Mouse (Mus musculus) right cerebral cortex, postnatal 4 days (tissue): ENCODE data around the gene Tbcd.
A peak's percentile ranks its signal among the peaks of the same experiment; 100 is the strongest.

Experiments
- DNase-seq: peaks from one replicate; pipeline ENCODE4 v3.0.0-alpha.2; 2022

Tbcd gene

DNA sequence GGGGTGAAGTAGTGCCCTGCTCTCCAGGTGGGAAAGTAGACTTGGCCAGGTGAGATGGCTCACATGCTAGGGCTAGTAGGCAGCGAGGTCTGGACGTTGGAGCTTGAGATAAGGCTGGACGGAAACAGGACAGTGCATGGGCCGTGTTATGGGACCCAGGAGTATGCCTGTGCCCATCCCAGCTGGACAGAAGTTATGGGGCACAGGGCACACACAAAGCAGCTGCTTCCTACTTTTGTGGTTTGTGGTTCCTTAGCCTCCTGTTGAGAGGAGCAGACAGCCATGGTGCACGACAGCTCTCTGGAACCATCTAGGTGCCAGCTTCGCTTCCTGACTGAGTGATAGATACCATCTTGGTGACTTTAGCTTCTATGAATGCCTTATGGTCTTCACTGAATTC lies 153.9 kb downstream of the Tbcd start:
- no peak for DNase-seq

DNA sequence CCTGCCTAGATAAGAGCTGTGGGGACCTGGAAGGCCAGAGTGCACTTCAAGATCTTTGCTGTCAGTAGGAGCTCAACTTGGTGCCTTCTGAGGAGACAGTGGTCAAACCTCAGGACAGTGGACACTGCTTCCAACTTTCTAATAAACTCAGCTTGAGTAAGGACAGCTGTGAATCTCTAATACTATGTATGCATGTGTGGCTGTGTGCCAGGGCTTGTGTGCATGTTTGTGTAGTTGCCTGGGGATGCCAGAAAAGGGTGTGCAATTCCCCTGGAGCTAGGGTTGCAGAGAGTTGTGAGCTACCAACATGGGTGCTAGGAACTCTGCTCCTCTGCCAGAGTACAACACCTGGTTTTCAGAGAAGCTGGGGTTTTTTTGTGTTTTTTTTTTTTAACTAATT lies 159.2 kb downstream of the Tbcd start:
- DNase-seq, result no peak

- no peak for DNase-seq
These were observed 164.3 kb downstream of the Tbcd start for GRCm38 (mm10) chr11:121615961-121616485.

DNA sequence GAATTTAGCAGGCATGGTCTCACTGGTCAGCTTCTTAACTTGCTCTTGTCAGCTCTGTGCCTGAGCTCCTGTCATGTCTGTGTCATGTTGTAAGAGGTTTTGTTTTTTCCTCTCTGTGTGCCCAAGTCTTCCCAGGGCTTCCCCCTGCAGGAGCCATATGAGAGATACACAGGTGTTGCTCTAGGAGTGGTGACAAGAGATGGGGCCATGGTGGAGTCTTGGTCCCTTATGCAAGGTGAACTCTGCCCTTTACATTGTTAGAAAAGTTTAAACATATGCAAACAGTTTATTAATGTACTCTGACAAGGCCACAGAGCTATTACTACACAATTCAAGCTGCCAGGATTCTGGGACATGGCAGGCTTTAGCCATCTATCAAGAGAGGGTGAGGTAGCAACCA lies 164.8 kb downstream of the Tbcd start:
- no peak for DNase-seq

- DNase-seq, result no peak
These were observed 165.6 kb downstream of the Tbcd start for GRCm38 (mm10) chr11:121617371-121617770.

DNA sequence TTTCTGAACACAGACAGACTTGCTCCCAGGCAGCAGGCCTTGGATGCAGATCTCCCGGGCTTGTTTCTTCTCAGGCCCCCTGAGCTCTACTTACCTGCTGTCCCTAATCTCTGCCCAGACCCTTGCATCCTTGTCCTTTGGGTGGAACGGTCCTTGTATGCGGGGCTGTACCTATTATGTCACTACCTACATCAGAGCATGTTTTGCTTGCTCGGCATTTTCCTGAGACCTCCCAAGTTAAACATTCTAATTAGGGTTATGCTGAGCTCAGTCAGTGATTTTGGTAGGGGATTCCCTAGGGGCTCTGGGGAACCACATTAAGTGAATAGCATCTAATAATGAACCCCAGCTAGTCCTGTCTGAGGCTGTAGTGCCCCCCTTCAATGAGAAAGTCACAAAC lies 173.3 kb downstream of the Tbcd start:
- no peak for DNase-seq

GRCm38 (mm10) chr11:121627521-121627920 lies 175.8 kb downstream of the Tbcd start:
- DNase-seq, result no peak

DNA sequence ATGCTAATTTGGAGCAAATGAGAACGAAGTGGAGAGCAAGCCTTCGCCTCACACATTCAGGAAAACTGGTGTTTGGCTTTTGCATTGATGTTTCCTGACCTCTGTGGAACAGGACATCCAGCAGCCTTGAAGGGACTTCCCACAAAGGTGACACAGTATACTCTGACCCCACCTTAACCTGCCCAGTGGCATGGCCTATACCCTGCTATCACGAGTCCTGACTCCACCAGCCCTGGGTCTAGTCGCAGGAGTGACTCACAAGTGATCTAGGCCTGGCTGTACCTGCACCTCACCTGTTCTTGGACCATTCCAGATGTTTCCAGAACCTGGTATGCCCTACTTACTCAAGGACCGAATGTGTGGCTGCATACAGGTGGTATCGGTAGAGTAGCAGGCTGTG lies 177.8 kb downstream of the Tbcd start:
- no peak for DNase-seq

DNA sequence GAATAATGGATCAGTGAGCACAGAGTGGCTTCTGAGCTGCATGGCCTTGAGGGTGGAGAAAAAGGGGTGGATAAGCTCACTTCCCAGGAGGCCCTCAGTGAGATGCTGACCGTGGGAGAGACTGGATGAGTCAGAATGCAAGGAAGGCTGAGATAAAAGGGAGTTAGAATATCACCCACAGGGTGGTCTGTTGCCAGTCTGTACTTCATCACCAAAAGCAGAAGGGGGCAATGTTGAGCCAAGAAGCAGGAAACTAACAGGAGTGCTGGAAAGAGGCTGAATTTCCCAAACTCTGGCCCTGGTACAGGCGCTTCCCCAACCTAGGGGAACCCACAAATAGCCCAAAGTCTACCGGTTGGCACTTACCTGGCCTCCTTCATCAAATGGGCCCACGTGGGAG lies 178.7 kb downstream of the Tbcd start:
- no peak for DNase-seq

DNA sequence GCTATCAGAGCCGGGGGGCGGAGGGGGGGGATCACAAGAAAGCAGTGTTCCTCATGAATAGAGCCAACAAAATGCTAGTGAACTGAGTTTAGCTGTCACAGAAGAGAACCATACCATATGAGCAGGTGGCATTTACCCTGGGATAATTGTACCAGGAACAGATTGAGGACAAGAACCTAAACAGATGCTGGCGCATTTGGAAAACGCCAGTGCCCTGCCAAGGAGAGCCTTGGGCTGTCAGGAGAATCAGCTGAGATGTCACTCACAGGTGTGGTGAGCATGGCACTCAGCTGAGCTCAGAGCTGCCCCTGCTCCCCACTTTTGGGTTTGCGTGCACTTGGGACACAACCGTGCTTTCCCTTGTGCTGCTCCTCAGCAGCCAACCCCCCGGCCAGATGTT lies 179.7 kb downstream of the Tbcd start:
- no peak for DNase-seq

- DNase-seq, result no peak
These were observed 184.9 kb downstream of the Tbcd start for GRCm38 (mm10) chr11:121636646-121637045.

GRCm38 (mm10) chr11:121641501-121642145 lies 189.9 kb downstream of the Tbcd start:
- DNase-seq, result no peak

DNA sequence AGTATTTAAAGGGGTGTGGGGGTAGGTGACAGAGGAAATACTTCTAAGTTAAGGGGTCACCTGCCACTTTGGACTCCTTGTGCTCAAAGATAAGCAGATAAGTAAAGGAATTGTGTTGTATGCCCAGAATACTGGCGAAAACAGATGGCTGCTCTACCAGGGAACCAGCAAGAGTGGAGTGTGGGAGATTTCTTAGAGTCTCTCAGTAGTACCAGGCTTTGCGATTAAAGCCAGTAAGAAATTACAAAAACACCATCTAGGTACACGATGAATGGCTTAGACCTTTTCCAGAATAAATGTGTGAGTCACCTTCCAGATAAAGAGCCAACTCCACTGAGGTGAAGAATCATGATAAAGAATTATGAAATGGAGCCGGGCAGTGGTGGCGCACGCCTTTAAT lies 193.6 kb downstream of the Tbcd start:
- DNase-seq, result no peak

DNA sequence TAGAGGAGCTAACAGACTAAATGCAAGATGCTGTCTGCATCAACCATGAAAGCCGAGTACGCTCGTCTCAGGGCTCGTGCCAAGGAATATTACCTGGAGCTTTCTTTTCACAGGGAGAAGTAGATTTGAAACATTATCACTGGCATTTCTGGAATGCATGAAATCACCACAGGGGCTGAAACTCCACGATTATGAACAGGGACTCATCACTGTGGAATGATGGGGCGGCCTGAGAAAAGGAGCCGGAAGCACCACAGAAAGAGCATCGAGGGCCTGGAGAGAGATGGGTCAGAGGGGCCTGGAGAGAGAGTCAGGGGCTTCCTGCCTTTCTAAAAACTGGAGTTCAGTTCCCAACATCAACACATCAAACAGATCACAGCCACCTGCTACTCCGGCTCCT lies 195.6 kb downstream of the Tbcd start:
- no peak for DNase-seq

DNA sequence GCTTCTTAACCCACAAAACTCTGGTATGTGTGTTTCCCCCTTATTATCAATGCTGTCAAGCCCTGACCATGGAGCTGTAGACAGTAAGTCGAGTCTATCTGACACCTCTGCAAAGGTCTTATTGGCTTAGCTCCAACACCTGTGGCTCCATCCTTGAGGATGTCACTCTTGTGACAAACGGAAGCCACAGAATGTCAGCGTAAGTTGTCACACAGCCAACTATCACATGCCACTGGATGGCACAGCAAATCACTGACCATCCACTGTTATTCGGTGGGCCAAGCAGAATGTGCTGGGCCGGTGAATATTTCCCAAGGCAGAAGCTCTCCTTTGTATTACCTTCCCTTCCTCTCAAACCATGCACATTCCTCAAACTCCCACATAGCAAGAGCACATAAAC lies 196.4 kb downstream of the Tbcd start:
- no peak for DNase-seq

GRCm38 (mm10) chr11:121649900-121650299 lies 198.2 kb downstream of the Tbcd start:
- no peak for DNase-seq

DNA sequence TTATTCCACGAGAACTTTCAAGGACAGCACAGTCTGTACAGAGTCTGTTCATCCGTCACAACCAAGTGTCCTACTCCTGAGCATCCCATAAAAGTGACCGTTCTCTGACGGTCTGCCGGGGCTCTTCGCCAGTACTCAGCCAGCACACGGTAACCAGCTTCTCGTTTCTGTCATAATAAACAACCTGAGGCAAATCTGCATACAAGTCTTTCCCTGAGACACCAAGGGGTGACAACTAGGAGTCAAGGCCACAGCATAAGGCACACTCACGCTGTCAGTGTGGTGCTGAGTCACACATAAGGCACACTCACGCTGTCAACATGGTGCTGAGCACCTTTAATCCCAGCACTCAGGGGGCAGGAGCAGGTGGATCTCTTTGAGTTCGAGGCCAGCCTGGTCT lies 198.9 kb downstream of the Tbcd start:
- no peak for DNase-seq

DNA sequence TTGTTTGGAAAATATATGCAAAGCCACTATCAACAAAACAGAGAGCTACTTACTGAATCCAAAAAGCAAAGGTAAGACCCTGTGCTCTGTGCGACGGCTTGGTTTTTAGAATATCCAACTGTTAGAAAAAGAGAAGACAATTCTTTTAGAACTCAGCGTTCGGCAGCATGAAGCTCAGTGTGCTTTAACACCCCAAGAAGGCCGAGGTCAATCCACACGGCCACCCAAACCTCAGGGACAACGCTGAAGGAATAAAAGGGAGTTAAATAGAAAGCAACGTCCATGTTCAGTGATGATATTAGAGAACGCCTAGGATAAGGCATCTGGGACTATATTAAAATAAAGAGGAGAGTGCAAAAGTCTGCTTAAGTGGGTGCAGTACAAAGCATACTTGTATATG lies 199.8 kb downstream of the Tbcd start:
- no peak for DNase-seq

DNA sequence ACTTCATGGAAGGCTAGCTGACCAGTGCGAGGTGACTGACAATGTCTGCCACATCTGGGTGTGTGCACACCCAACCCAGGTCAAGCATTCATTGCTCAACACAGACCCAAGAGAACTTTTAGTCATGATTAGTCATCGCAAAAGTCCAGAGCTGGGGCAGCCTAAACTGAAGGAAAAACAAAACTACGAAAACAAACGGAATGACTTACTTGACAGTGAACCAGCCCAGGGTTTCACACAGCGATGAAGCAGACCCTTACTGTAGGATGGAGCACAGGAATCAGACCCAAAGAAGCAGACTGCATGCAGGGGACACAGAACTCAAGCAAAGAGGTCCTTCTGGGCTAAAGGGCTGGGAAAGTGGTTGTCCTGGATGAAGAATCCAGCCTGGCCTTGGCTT lies 200.2 kb downstream of the Tbcd start:
- no peak for DNase-seq

GRCm38 (mm10) chr11:121652547-121653305 lies 201.0 kb downstream of the Tbcd start:
- DNase-seq, result peak; percentile 66

DNA sequence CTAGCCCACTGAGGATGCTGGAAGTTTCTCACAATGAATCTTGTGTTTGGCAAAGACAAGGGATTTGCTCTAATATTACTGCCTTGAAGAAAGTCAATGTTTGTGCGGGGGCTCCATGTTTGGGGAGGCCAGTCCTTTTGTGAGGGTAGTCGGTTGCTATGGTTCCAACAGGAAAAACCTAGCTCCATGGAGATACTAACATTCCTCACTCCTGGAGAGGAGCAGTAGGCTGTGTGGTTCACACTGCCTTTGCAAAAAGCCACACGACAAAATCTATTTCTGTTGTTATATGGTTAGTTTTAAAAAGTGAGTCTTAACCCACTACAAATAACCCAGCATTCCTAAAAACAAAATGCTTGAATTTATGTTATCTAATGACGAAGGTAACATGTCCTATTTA lies 201.9 kb downstream of the Tbcd start:
- no peak for DNase-seq

DNA sequence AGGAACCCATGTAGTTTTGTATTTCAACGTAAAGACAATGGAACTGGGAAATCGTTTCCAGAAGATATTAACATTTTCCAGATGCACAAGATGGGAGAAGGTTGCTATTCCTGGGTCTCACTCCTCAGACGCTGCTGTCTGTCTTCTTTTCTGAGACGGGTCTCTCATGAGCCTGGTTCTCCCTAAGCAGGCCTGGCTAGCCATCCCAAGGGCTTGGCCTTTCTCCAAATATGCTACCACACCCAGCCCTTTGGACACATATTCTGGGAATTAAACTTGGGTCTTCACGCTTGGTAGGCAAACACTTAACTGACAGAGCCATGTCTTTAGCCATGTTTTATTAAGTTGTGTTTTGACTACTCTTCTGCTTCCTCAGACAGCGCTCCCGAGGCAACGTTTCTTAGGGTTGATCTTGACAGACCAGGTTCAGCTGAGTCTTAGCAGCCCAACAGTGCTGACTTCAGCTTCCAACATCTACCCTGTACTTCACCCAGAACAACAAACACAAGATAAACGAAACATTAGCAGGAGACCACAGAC lies 202.7 kb downstream of the Tbcd start:
- no peak for DNase-seq

GRCm38 (mm10) chr11:121655166-121655806 lies 203.5 kb downstream of the Tbcd start:
- DNase-seq, result no peak
